Mouse (Mus musculus): Measurements from ENCODE around the gene Jazf1.

DNA sequence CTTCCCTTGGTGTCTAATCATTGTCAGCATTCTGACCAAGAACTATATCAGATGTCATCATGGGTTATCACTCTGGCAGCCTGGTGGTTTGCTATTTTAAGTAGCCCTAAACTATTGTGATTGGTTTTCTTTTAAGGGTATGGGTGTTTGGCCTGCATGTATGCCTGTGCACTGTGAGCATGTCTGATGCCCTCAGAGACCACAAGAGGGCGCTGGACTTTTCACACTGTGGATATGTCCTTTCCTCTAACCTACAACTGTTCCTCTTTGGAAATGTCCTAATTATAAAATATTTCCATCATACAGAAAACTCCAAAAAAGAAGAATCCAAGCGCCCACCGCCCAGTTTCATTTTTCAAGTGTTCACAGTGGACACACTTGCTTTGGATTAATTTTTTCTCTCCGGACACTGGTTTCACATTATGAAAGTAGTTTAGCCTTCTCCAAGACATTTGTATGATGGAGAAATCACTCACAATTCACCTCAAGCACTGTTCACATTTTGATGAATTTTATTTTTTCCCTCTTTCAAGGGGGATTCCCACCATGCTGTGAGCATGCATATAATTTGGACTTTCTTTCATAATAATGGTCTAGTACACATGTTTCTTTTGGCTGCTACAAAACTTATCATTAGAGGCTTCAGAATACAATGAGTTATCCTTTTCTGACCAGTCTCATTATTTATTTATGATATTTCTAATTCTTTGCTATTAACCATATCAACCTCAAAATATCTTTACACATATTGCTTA is 35.5 kb downstream of the Jazf1 start:
- peak; percentile 60 for TF ChIP-seq CTCF (IDR thresholded peaks at IDR 0.05; ENCODE audit: low read depth)
- no peak for TF ChIP-seq EP300 (IDR thresholded peaks at IDR 0.05; ENCODE audit: low read depth)

Data from liver, embryonic 14.5 days (tissue).